Mouse (Mus musculus): ENCODE data around the gene Alg14.

The Alg14 gene

DNA sequence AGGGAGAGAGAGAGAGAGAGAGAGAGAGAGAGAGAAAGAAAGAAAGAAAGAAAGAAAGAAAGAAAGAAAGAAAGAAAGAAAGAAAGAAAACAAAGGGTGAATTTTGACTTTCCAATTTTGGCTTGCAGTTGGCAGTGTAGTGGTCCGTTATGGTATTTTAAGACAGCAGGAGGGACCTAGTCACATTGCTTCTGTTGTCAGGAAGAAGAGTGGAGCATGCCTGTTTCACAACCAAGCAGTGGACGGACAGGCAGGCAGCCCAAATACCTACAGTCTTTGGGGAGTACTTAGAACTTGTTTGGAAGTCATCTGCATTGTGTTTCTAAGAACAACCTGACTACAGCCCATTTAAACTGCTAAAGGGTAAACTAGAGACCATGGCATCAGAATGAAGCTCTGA lies 47.1 kb downstream of the Alg14 start:
- DNase-seq (ENCODE audit: low read depth), result no peak

- no peak for DNase-seq (ENCODE audit: low read depth)
Measured at GRCm38 (mm10) chr3:121340321-121340761, 48.8 kb downstream of the Alg14 start.

GRCm38 (mm10) chr3:121343224-121343623 lies 51.7 kb downstream of the Alg14 start:
- no peak for DNase-seq (ENCODE audit: low read depth)

- DNase-seq (ENCODE audit: low read depth), result no peak
Measured at GRCm38 (mm10) chr3:121344056-121344945, 52.7 kb downstream of the Alg14 start.

- DNase-seq (ENCODE audit: low read depth), result no peak
Measured at GRCm38 (mm10) chr3:121344951-121345642, 53.5 kb downstream of the Alg14 start.

DNA sequence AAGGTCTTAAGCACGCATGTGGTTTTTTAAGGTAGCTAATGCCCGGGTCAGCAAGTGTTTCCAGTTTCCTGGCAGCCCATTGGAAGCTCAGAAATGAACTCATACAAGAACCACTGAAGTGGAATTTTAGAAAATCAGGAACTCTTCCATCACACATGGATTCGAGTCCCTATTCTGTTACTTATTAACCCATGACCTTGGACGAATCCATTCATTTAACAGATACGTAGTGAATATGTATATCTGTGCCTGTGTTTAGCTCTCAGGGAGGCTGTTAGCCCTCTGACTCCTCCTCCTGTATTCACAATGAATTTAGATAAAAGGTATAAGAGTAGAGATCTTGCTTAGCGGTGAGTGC lies 54.0 kb downstream of the Alg14 start:
- no peak for DNase-seq (ENCODE audit: low read depth)

- no peak for DNase-seq (ENCODE audit: low read depth)
Measured at GRCm38 (mm10) chr3:121346507-121347267, 55.1 kb downstream of the Alg14 start.

GRCm38 (mm10) chr3:121348792-121349191 lies 57.2 kb downstream of the Alg14 start:
- no peak for DNase-seq (ENCODE audit: low read depth)

DNA sequence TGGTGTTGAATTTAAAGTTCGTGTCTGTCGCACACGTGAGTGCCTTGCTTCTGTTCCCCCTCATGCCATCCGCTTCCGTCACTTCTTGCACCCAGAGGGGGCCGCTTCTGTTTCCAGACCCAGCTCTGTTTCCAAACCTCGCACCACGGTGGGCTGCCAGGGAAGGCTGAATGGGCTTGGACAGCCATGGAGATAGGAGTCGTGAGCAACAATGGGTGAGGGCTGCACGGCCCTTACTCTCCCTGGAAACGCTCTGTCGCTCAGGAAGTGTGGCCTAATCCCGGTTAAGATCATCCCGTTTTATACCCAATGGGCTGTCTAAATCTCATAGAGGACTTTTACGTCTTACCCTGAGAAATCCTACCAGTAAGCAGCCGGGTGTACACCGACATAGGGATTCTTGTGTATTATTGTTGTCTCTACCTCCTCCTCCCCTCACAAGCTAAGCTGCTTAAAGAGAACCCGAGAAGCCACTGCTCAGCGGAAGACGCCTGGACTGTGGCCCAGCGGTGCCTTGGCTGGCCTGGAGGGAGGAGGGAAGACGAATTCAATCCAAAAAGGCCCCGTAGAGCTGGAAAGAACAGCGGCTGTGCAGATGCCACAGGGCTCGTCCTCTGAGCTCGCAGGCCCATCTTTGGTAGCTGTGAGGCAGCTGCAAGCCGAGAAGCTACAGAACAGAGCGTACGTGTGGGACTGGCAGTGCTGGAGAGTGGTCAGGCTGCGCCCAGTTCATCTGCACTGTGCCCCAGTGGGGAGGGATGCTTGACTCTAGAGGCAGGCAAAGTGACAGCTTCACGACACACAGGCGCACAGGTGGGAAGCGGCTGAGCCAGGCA lies 58.0 kb downstream of the Alg14 start:
- no peak for DNase-seq (ENCODE audit: low read depth)

GRCm38 (mm10) chr3:121351257-121351656 lies 59.7 kb downstream of the Alg14 start:
- DNase-seq (ENCODE audit: low read depth), result no peak

- no peak for DNase-seq (ENCODE audit: low read depth)
Measured at GRCm38 (mm10) chr3:121354281-121354680, 62.7 kb downstream of the Alg14 start.

- no peak for DNase-seq (ENCODE audit: low read depth)
Measured at GRCm38 (mm10) chr3:121354861-121355470, 63.4 kb downstream of the Alg14 start.

GRCm38 (mm10) chr3:121355569-121355968 lies 64.0 kb downstream of the Alg14 start:
- no peak for DNase-seq (ENCODE audit: low read depth)

- no peak for DNase-seq (ENCODE audit: low read depth)
Measured at GRCm38 (mm10) chr3:121356111-121356510, 64.5 kb downstream of the Alg14 start.

DNA sequence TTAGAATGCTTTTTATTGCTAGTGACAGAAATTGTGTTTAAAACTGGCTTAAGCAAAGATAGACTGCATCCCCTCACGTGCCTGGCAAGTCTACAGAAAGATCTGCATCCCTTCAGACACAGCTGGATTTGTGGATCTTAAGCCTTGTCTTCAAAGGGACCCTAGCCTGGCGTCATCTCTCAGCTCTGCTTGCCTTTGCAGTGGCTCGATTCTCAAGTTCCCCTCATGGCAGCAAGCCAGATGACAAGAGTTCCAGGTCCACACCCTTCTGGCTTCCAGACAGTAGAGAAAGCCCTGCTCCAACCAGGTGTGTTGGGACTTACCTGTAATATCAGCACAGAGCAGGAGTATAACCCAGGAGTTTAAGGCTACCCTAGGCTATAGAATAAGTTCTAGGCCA lies 65.5 kb downstream of the Alg14 start:
- DNase-seq (ENCODE audit: low read depth), result no peak

DNA sequence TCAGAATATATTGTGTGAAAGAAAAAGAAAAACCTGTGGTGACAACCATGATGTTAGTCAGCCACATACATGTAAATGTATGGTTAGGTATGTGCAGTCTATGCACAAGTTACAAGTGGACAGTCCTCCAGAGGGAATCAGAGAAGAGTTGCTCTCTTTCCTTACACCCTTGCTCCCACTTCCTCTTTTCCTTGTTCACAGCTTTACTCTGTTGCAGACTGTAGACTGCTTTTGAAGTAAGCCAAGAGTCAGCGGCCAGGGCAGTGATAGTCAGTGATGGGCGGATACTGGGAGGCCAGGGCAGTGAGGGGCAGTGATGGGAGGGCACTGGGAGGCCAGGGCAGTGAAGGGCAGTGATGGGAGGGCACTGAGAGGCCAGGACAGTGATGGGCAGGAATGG lies 66.7 kb downstream of the Alg14 start:
- no peak for DNase-seq (ENCODE audit: low read depth)

DNA sequence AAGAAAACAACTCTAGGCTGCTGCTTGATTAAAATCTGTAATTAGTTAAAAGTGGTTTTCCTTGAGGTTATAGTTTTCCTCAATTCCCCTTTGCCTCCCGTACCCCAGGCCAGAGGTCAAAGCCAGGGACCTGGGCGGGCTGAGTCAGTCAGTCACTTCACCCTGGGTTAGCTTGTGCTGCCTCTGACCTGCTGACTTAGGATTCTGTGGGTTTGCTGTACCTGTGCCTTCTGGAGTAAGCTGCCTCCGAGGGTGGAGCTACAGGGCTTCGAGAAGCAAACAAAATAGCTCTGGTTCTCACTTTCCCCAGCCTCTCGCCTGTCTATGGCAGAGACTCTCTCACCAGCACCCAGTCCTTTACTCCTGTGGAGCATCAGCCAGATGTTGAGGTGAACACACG lies 67.3 kb downstream of the Alg14 start:
- no peak for DNase-seq (ENCODE audit: low read depth)

GRCm38 (mm10) chr3:121359272-121359671 lies 67.7 kb downstream of the Alg14 start:
- no peak for DNase-seq (ENCODE audit: low read depth)

DNA sequence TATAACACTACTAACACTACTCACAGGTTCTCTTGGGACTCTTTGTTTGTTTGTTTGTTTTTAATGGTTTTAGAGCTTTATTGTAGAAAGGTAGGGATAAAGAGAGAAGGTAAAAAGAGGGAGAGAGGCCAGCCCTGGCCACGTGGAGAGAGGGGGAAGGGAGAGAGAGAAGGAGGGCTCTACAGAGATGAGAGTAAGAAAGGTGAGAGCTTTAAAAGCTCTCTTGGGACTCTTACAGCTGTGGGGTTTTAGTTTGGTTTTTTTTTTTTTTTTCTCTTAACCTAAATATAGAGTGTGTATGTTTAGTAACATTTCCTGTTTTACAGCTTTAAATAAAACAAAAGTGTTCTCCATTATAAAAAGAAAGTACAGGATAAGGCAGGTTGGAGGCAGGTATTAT lies 70.4 kb downstream of the Alg14 start:
- no peak for DNase-seq (ENCODE audit: low read depth)

GRCm38 (mm10) chr3:121364388-121364787 lies 72.8 kb downstream of the Alg14 start:
- DNase-seq (ENCODE audit: low read depth), result no peak

DNA sequence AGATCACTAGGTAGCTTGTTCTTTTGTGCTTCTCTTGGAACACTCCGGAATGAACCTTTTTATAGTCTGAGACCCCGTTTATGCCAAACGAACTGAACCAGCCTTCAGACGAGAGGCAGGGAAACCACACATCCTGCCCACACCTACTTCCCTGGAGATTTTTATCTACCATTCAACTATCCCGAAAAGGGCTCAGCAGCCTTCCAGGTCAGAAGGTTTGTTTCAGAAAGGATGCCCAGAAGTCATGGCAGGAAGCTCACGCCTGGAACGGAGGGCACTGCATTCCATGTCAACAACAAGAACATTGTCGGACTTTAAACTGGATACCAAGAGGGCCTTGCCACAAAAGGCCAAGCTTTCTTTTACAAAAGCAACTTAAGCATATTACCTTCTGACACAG lies 73.6 kb downstream of the Alg14 start:
- no peak for DNase-seq (ENCODE audit: low read depth)
